Mouse (Mus musculus): Measurements from ENCODE around the gene Dapk2. TPM values are rescaled to one million over a fixed set of nuclear protein-coding genes. Genes with fewer than 3 reads are reported as not detected.
"Not testable (repeated sequence)": the region's sequence is repeated elsewhere in the genome, so short reads cannot be mapped to it uniquely, and the experiment has no call there.

The Dapk2 gene
- total RNA-seq, 2 experiments from 2014 or later: 0.83 to 0.84 TPM

GRCm38 (mm10) chr9:66271726-66272125 is 113.7 kb downstream of the Dapk2 start:
- no peak for ATAC-seq (replicated peaks; ENCODE audit: poor library complexity)

- no peak for ATAC-seq (replicated peaks; ENCODE audit: poor library complexity)
Observed at GRCm38 (mm10) chr9:66273632-66274031, 115.6 kb downstream of the Dapk2 start.

- no peak for ATAC-seq (replicated peaks; ENCODE audit: poor library complexity)
Observed at GRCm38 (mm10) chr9:66274657-66275056, 116.6 kb downstream of the Dapk2 start.

GRCm38 (mm10) chr9:66275267-66275991 is 117.4 kb downstream of the Dapk2 start:
- ATAC-seq (replicated peaks; ENCODE audit: poor library complexity): no peak

GRCm38 (mm10) chr9:66276062-66276461 is 118.0 kb downstream of the Dapk2 start:
- ATAC-seq (replicated peaks; ENCODE audit: poor library complexity): no peak

- peak; percentile 71 for ATAC-seq (replicated peaks; ENCODE audit: poor library complexity)
Observed at GRCm38 (mm10) chr9:66276697-66277385, 118.8 kb downstream of the Dapk2 start.

GRCm38 (mm10) chr9:66279647-66280046 is 121.6 kb downstream of the Dapk2 start:
- ATAC-seq (replicated peaks; ENCODE audit: poor library complexity): no peak

- ATAC-seq (replicated peaks; ENCODE audit: poor library complexity): no peak
Observed at GRCm38 (mm10) chr9:66280496-66280895, 122.5 kb downstream of the Dapk2 start.

GRCm38 (mm10) chr9:66281501-66281951 is 123.5 kb downstream of the Dapk2 start:
- ATAC-seq (replicated peaks; ENCODE audit: poor library complexity): 0 out of 2 replicates have a peak, but pooled peaks have one; percentile 17

- ATAC-seq (replicated peaks; ENCODE audit: poor library complexity): no peak
Observed at GRCm38 (mm10) chr9:66282582-66282981, 124.6 kb downstream of the Dapk2 start.

GRCm38 (mm10) chr9:66283565-66284203 is 125.7 kb downstream of the Dapk2 start:
- peak; percentile 70 for ATAC-seq (replicated peaks; ENCODE audit: poor library complexity)

- not testable (repeated sequence) for ATAC-seq (replicated peaks; ENCODE audit: poor library complexity)
Observed at GRCm38 (mm10) chr9:66285241-66285640, 127.2 kb downstream of the Dapk2 start.

- peak; percentile 44 for ATAC-seq (replicated peaks; ENCODE audit: poor library complexity)
Observed at GRCm38 (mm10) chr9:66285901-66286300, 127.9 kb downstream of the Dapk2 start.

- no peak for ATAC-seq (replicated peaks; ENCODE audit: poor library complexity)
Observed at GRCm38 (mm10) chr9:66290727-66291126, 132.7 kb downstream of the Dapk2 start.

GRCm38 (mm10) chr9:66293319-66293718 is 135.3 kb downstream of the Dapk2 start:
- ATAC-seq (replicated peaks; ENCODE audit: poor library complexity): no peak

- no peak for ATAC-seq (replicated peaks; ENCODE audit: poor library complexity)
Observed at GRCm38 (mm10) chr9:66294227-66294626, 136.2 kb downstream of the Dapk2 start.

GRCm38 (mm10) chr9:66294980-66295410 is 137.0 kb downstream of the Dapk2 start:
- peak; percentile 99 for ATAC-seq (replicated peaks; ENCODE audit: poor library complexity)

- ATAC-seq (replicated peaks; ENCODE audit: poor library complexity): no peak
Observed at GRCm38 (mm10) chr9:66295577-66296120, 137.6 kb downstream of the Dapk2 start.

GRCm38 (mm10) chr9:66298783-66299182 is 140.8 kb downstream of the Dapk2 start:
- no peak for ATAC-seq (replicated peaks; ENCODE audit: poor library complexity)

GRCm38 (mm10) chr9:66300448-66301027 is 142.5 kb downstream of the Dapk2 start:
- 0 out of 2 replicates have a peak, but pooled peaks have one; percentile 20 for ATAC-seq (replicated peaks; ENCODE audit: poor library complexity)

Data from megakaryocyte progenitor cell, adult 5-6 weeks (primary cell).